Mouse (Mus musculus) C2C12 (cell line): Measurements from ENCODE around the gene Cobl. TPM values are rescaled to one million over a fixed set of nuclear protein-coding genes. Genes with fewer than 3 reads are reported as not detected.

Experiments
- H3K27me3 ChIP-seq: one replicate; pipeline ENCODE4 v1.6.1; 2011; ENCODE audit not compliant: control insufficient read depth, insufficient read depth, insufficient read length
- H3K36me3 ChIP-seq: one replicate; pipeline ENCODE4 v1.6.1; 2011; ENCODE audit not compliant: control insufficient read depth, insufficient read depth
- H3K4me3 ChIP-seq: one replicate; pipeline ENCODE4 v1.5.1; 2011; ENCODE audit warnings: mild to moderate bottlenecking, control low read depth; ENCODE audit not compliant: poor library complexity, insufficient read depth, severe bottlenecking
- H3K79me2 ChIP-seq: one replicate; pipeline ENCODE4 v1.6.1; 2011; ENCODE audit not compliant: control insufficient read depth, insufficient read depth
- H3K79me3 ChIP-seq: one replicate; pipeline ENCODE4 v1.6.1; 2011; ENCODE audit warnings: low read depth, control low read depth
- H3ac ChIP-seq: one replicate; pipeline ENCODE3; 2011; ENCODE audit warnings: low read depth; ENCODE audit not compliant: control insufficient read depth, insufficient read length
- CEBPB ChIP-seq: IDR thresholded peaks from one replicate; pipeline ENCODE4 v1.6.1; 2011; ENCODE audit warnings: low read depth, mild to moderate bottlenecking, control low read depth, moderate library complexity
- CTCF ChIP-seq: IDR thresholded peaks from one replicate; pipeline ENCODE4 v1.5.1; 2011; ENCODE audit not compliant: control insufficient read depth, insufficient read depth, insufficient read length
- FOSL1 ChIP-seq: IDR thresholded peaks from one replicate; pipeline ENCODE4 v1.8.0; 2011; ENCODE audit warnings: mild to moderate bottlenecking, low read length; ENCODE audit not compliant: poor library complexity, insufficient read depth, severe bottlenecking
- MAX ChIP-seq: IDR thresholded peaks from one replicate; pipeline ENCODE4 v1.6.1; 2011; ENCODE audit warnings: mild to moderate bottlenecking, control low read depth
- MYOD1 ChIP-seq: IDR thresholded peaks from one replicate; pipeline ENCODE4 v1.6.1; 2011; ENCODE audit warnings: low read depth; ENCODE audit not compliant: control insufficient read depth, insufficient read length
- MYOG ChIP-seq: IDR thresholded peaks from one replicate; pipeline ENCODE4 v1.6.1; 2011; ENCODE audit not compliant: control insufficient read depth, insufficient read length; ENCODE audit errors: extremely low read depth
- USF1 ChIP-seq: IDR thresholded peaks from one replicate; pipeline ENCODE4 v1.6.1; 2011; ENCODE audit warnings: low read depth, mild to moderate bottlenecking, control low read depth, moderate library complexity
- polyA plus RNA-seq: library from polyadenylated mRNA; unstranded; fragments of >200 nt; fragmentation: generic; extraction: Trizol; gene quantifications from one replicate; pipeline ENCODE4 v1.2.1, GENCODE M21; 2012; ENCODE audit warnings: missing spikeins

The Cobl gene
- polyA plus RNA-seq, 1 experiment, result 3.8 TPM

DNA sequence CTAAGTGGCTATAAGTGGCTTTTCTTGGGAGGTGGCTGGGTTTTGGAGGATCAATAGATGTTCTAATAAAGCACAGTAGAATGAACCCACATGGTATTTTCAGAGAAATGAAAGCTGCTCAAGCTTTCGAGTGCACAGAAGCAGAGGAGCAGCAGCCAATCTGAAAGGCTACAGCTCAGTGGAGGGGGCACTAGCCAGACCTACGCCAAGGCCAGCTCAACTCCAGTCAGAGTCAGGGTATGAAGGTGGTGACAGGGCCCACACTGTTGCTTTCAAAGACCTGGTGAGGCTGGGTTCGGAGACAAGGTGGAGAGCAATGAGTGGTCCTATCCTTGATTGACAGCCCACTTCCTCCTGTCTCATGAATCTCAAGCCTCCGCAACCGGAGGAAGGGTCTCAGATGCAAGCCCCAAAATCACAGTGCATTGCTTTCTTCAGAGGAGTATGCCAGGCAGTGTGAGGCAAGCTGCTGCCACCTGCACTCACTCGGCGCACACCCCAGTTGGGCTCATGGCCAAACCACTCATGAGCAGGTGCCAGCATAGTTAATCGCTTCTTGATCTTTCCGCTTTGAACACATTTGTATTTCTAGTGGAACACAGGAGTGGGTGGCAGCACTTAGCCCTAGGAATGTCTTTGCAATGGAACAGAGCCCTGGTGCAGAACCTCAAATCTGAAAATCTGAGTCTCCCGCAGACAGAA is 232.6 kb downstream of the Cobl start:
- no peak overlapping the region for H3K4me3 ChIP-seq
- no peak overlapping the region for H3ac ChIP-seq
- no peaks in the 10 kb centered on the region for H3K27me3 ChIP-seq
- H3K36me3 ChIP-seq, result no peaks in the 10 kb centered on the region
- no peaks in the 10 kb centered on the region for H3K79me3 ChIP-seq
- TF ChIP-seq CEBPB (no peak), FOSL1 (no peak), CTCF (no peak), MYOG (no peak), MYOD1 (no peak), MAX (no peak), USF1 (no peak)
- H3K79me2 ChIP-seq, result no peaks in the 10 kb centered on the region

DNA sequence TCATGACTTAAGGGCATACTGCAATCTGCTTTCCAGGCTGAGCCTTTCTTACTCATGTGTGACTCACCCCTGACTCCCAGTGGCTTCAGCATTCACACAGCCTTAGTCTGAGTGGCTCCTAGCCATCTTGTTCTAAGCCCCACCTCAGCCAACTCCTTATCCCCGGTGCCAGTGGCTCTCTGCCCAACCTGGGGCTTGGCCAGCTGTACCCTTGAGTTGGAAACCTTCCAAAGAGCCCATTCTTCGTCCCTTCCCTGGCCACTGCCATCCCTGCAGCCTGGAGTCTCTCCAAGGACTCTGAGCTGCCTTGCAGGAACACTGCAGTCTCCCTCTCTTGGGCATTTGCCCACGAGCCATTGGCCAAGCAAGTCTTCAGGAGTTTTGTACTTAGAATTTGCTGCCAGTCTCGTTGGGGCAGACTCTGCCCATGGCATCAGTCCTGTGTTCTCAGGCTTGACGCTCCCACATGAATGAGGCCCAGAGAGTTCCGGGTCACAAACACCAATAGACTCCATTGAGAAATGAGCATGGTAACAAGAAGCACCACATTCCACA is 233.2 kb downstream of the Cobl start:
- Histone ChIP-seq H3K79me3 (no peaks in the 10 kb centered on the region), H3K79me2 (no peaks in the 10 kb centered on the region)

DNA sequence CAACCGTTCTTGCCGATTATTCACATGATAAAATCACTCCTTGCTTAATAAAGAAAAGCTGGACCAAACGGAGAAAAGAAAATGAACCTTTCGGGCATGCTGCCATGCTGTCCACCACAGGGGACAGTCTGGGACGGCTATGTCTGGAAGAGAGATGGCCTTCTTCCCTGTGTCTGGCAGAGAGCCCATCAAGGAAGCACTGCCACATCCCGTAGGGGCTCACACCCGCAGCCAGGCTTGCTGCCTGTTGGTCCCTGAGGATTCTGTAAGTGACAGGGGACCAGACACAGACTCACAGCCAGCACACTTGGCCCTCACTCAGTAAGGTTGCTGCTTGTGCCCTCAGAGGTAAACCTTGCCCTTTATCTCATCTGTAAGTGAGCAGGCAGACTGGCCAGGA is 235.3 kb downstream of the Cobl start:
- TF ChIP-seq CTCF (no peak), USF1 (no peak), CEBPB (no peak), MAX (no peak), FOSL1 (no peak), MYOG (no peak), MYOD1 (no peak)
- H3ac ChIP-seq, result no peak overlapping the region
- H3K27me3 ChIP-seq, result no peaks in the 10 kb centered on the region
- no peak overlapping the region for H3K4me3 ChIP-seq
- H3K79me3 ChIP-seq, result no peaks in the 10 kb centered on the region
- no peaks in the 10 kb centered on the region for H3K36me3 ChIP-seq
- H3K79me2 ChIP-seq, result no peaks in the 10 kb centered on the region

More for the DNA sequence above, 233.2 kb downstream of the Cobl start:
- H3K36me3 ChIP-seq, result no peaks in the 10 kb centered on the region
- H3K27me3 ChIP-seq, result no peaks in the 10 kb centered on the region
- no peak overlapping the region for H3K4me3 ChIP-seq
- TF ChIP-seq USF1 (no peak), FOSL1 (peak; percentile 71), CEBPB (peak; percentile 23)
- H3ac ChIP-seq, result no peak overlapping the region

DNA sequence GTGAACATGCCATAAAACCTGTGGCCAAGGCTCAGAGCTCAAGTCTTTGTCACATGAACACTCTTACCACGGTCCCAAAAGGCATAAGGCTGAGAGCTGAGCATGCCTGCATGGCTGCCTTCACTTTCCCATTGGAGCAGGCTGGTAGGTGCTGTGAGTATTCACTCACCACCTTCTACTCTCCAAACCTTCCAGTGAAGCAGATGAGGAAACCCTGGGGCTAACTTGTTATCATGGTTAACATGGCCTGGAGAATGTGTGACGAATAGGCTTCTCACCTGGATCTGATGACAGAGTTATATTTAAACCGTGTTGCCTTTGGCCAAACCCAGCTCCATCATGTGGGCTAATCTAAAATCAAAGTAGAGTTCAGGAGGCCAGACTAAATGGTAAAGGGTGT is 237.4 kb downstream of the Cobl start:
- Histone ChIP-seq H3K4me3 (no peak overlapping the region), H3K27me3 (no peaks in the 10 kb centered on the region), H3K36me3 (no peaks in the 10 kb centered on the region), H3ac (no peak overlapping the region), H3K79me3 (no peaks in the 10 kb centered on the region), H3K79me2 (no peaks in the 10 kb centered on the region)
- TF ChIP-seq MYOD1 (no peak), MYOG (no peak), FOSL1 (no peak), USF1 (no peak), CEBPB (no peak), CTCF (no peak)

DNA sequence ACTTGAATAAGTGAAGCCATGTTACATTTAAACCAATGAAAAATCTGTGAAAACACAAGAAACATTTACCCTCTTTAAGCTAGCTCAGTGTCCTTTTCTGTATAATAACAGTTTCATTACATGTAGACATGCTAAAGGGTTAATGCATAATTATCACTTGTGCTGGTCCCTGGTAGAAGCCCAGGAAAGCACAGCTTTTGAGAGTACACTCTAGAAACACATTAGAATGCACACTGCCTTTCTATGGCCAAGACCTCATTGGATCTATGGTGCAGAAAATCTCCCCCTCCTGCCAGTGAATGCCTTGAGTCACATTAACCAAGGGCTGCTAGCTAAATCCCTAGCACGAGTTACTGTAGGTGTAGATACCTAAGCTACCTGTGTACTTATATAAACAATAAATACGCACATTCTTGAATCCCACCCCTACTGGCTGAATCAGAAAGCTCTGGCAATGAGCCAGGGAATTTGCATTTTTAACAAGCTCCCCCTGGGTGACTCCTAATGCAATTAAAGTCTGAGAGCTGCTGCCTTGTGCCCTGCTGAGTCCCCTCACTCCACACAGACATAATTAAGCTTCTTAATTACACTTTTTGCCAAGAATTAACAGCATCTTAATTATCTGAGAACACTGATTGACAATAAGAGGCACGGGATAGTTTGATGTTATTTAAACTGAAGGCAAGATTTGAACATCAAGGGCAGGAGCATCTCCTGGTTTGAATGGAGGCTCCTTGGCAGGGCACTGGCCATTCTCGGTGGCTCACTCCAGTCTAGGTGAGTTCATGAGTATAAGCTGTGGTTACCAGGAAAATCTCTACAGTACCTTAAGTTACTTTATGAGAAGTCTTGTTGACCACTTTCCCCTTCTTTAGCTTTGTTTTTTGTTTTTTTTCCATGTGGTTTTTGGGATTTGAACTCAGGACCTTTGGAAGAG is 244.9 kb downstream of the Cobl start:
- no peaks in the 10 kb centered on the region for H3K79me2 ChIP-seq
- no peak overlapping the region for H3K4me3 ChIP-seq
- H3K36me3 ChIP-seq, result no peaks in the 10 kb centered on the region
- H3ac ChIP-seq, result no peak overlapping the region
- no peaks in the 10 kb centered on the region for H3K27me3 ChIP-seq
- TF ChIP-seq MYOD1, result no peak
- TF ChIP-seq CEBPB, result no peak
- TF ChIP-seq MAX, result no peak
- no peak for TF ChIP-seq MYOG
- no peak for TF ChIP-seq CTCF
- TF ChIP-seq FOSL1, result no peak
- no peak for TF ChIP-seq USF1
- H3K79me3 ChIP-seq, result no peaks in the 10 kb centered on the region

DNA sequence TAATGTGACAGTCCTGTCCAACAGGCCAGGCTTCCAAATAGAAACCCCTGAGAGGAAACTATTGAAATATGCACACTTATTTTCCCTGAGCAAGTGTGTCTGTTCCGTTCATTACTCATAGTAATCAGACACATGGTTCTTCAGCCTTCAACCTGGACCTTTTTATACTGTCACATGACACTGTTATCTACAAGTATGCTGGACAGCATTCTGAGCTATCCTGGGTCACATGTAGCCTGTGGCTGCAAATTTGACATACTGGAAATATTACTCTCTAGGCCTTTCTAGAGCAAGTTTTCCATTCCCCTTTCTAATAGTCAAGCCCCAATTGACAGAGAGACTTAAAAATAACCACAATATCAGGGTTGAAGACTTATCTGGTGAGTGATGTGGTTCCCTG is 247.9 kb downstream of the Cobl start:
- no peaks in the 10 kb centered on the region for H3K79me3 ChIP-seq
- no peak overlapping the region for H3K4me3 ChIP-seq
- no peaks in the 10 kb centered on the region for H3K27me3 ChIP-seq
- H3K79me2 ChIP-seq, result no peaks in the 10 kb centered on the region
- no peaks in the 10 kb centered on the region for H3K36me3 ChIP-seq
- no peak overlapping the region for H3ac ChIP-seq
- TF ChIP-seq USF1, result peak; percentile 26
- TF ChIP-seq CTCF, result no peak
- TF ChIP-seq MYOG, result no peak
- TF ChIP-seq MAX, result no peak
- TF ChIP-seq FOSL1, result no peak
